Mouse (Mus musculus): ENCODE measurements at regions not wholly inside any gene's neighbourhood (a gene's known extent, or its start where the extent isn't known, plus 50 kb on each side); places are given as distances from the start of the nearest gene placed in this dataset.

GRCm38 (mm10) chr4:87566616-87567015 lies 336.3 kb upstream of the Slc24a2 start:
- no peak for TF ChIP-seq CTCF (IDR thresholded peaks at IDR 0.05; ENCODE audit: insufficient read depth, low read depth, low read length)
- TF ChIP-seq POLR2A (IDR thresholded peaks at IDR 0.05; ENCODE audit: insufficient read depth, low read depth, low read length): no peak
